Mouse (Mus musculus): Measurements from ENCODE around the gene Fen1.

Fen1 gene

DNA sequence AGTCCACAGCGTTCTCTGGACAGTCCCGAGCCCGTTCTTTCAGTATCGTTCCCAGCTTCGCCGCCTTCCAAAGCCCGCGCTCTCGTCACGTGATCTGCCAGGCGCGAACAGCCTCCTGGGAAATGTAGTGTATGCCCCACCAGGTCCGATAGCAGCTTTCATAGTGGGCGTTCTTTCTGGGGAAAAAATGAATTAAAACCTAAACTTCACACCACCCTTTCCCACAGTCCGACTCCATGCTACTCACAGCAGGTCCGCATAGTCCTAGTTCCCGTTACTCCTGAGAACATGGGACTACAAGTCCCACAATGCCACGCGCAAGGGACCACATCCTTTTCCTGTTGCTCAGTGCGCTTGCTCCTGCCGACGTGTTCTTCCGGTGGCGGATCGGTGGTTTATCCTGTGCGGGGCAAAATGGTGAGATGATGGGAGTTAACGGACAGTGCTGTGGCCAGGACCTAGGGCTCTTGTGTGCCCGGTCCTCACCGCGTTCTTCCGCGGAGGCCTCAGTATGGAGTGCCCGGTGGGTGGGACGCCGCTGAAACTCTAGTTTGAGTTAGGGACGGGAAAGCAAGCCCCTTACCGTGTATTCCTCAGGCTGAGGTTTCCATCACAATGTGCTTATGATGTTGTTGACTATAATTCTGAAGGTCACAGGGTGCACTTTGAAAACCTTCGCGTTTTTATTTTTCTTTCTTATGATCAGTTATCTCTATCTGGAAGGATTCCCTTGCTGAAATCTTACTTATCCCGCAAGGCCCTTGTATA, at the start of gene Fen1, which contains the start of gene Tmem258:
Gene Fen1 (minus strand): TSS at position 322 of the 768 bp plus-strand sequence.
Gene Tmem258 (plus strand): TSS at position 167 of the 768 bp plus-strand sequence.
- under 1% methylated on average over 40 of the region's 40 CpGs for WGBS

DNA sequence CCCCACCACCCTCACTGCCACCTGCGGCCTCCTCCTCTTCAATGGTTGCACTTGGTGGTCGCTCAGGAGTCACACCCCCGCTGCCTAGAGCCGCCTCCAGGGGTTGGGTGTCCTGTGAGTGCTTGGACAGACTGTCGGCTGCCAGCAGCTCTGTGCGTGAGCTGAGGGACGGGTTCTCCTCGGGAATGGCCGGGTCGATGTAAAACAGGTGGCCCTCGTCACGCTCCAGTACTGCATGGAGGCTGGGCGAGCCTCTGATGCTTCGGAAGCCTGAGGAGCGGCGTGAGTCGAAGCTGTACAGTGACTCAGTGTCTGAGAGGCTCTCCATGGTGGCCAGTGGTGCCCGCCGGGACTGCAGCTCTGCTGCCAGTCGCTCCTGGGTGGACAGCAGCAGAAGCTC, 44.2 kb upstream of the Fen1 start:
- 66% methylated on average over 20 of the region's 20 CpGs for WGBS

DNA sequence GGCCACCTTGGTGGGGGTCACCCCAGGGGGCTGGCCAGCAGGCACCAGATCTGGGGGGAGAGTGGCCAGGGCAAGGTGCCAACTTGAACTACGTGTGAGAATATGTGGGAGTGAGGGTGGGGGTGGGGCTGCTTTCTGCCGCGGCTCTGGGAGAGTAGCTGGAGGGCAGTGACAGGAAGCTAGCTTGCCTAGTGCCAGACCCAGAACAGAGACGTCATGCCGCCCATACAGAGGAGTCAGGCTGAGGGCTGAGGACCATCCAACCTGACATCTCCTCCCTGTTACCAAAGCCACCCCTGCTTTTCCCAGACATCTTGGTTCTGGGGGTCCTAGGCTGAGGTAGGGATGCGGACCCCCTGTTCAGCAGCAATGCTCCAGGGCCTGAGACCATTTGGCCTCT, 43.2 kb upstream of the Fen1 start:
- WGBS, result 30% methylated on average over 6 of the region's 6 CpGs

DNA sequence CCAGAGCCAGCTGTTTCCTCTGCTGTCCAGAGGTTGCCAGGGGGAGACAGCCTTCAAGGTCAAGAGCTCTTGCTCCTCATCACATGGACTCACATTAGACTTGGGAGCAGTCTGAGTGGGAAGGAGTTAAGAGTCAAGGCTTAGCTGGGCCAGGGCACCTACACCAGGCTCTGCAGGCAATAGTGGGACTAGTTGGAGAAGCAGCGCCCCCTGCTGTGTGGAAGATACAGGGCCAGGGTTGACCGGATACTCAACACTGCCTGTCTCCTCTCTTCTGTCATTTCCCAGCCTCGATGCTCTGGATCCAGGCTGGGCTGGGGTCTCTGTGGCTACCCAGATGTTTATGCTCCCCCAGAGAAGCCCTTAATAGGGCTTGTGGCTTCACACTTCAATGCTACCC, 40.2 kb upstream of the Fen1 start:
- 31% methylated on average over 3 of the region's 3 CpGs for WGBS

DNA sequence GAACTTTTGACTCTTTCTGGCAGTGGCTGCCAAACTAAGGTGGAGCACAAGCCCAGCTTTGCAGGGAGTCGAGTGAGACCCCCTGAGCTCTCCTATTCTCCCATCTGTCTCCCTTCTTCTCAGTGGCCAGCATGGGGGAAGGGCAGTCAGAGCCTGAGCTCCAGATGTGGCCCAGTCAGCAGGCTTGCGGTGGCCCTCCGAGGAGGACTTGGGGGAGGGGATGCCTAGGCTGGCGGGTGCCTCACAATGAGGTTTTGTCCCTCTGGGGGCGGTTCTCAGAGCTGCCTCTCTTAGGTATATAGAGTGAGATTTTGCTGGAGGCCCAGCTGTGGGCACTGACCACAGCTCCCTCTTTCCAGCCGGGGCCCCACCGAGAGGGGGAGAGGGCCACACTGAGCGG, 38.9 kb upstream of the Fen1 start:
- WGBS, result 19% methylated on average over 8 of the region's 8 CpGs

DNA sequence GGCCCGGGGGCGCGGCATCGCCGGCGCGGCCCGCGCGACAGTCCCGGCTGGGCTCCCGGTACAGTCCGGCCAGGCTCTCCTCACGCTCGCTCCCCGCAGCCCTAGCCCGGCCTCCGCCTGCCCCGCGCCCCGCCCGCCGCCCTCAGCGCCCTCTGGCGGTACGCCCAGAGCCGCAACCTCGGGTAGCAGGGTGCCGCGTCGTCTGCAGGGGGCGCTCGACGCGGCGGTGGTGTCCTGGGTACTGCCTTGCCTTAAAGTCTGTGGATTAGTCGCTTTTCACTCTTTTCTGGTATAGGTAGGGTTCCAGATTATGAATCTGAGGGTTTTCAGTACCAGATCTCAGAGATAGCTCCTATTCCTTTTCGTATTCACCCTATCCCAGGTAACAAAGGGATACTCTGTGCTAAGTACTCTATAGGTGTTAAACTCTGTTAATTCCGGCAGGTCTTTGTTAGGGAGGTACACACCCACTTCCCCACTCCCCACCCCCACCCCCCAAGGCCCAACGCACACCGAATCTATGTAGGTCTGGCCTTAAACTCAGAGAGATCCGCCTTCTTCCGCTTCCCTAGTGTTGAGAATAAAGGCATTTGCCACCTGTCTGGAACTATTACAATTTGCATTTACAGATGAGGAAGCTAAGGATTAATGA, 36.8 kb upstream of the Fen1 start, which contains the start of gene Myrf:
Gene Myrf (minus strand): TSS at position 95 of the 652 bp plus-strand sequence.
- 8% methylated on average over 43 of the region's 43 CpGs for WGBS

DNA sequence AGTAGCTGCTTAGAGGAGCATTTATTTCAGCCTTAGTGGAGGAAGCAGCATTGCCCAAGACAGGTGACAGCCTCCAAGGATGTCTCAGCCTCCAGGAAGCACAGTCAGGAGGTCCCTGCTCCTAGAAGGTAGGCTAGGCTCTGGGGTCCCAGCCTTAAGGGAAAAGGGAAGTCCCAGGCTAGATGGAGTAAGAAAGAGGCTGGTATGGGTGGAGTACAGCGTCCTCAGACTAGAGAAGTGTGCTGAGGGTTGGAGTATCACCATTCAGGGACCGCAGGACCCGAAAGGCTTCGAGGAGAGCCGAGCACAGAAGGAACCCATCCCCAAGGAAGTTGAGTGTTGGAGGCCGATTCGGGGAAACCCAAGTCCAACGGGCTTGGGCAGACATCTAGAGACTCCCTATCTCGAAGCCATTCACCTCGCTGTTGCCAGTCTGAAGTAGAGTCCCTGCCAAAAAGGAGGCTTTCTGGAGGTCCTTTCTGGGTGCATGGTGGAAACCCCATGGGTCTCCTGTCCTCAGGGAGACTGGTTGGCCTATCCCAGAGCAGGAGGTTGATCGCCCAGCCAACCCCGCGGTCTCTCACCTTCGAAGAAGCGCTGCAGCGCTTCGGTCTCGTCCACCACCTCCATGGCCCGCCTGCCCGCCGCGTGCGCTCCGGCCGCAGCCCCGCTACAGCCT, 36.1 kb upstream of the Fen1 start:
- WGBS, result 10% methylated on average over 26 of the region's 26 CpGs

DNA sequence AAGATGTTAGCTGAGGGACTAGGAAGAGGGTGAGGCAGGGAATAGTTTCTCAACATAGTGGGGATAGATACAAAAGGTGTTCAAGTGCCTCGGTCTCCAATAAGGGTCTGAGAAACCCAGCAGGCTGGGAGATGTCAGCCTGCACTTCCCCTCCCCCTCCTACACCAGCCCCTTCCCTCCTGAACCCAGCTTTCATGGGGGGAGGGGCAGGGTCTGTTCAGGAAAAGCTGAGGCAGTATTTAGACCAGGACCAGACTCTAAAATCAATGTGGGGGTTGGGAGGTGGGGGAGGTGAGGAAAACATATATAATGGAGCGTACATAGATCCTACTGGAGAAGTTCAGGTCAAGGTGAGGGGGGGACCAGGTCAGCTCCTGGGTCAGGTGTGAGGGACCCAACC, 35.5 kb upstream of the Fen1 start:
- WGBS, result 54% methylated on average over 2 of the region's 2 CpGs

DNA sequence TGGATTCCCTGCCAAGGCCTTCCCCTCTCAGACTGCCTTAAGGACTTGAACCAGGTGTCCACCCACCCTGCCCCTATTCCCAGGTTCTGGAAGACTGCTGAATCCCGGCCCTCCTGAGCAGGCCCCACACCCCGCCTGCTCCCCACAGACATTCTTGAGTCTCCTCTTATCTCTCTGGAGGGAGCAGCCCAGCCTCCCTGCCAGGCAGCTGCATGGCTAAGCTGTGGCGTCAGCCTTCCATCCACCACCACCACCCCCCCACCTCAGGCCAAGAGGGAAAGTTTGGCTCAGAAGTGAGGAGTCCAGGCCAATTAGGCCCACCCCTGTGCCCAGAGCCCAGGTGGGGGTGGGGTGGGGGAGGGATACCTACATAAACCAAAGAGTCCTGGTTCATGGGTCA, 34.5 kb upstream of the Fen1 start:
- WGBS, result 80% methylated on average over 3 of the region's 3 CpGs

DNA sequence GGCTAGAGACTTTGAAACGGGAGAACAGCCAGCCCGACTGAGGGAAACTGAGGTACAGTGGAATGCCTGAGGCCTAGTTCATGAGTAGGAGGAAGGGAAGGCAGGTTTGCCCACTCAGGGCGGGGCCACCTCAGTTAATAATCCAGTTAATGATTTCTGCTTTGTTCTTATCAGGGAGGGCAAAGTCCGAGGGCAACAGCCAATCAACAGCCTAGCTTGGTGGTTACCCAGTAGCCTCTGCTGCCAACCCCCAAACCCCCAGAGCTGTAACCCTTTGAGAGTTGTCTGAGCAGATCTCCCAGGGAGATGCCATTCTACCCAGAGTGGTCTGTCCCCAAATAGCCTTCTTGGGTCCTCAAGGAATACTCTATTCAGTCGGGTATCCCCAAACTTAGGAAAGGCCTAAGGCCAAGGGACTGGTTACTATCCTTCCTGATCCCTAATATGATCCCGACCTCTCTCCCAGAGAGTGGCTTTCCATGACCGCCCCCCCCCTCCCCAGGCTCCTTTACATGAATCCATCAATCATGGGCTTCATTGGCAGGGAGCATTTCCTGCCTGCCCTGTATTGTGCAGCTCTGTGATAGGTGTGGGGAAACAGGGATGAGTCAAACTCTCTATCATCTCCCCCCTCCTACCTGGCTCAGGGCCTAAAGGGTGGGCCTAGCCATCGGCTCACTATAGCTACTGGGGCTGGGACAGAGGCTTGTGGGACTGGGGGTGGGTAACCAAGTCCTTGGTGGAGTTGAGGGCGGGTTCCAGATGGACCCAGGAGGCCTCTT, 32.0 kb upstream of the Fen1 start:
- WGBS, result 82% methylated on average over 9 of the region's 9 CpGs

DNA sequence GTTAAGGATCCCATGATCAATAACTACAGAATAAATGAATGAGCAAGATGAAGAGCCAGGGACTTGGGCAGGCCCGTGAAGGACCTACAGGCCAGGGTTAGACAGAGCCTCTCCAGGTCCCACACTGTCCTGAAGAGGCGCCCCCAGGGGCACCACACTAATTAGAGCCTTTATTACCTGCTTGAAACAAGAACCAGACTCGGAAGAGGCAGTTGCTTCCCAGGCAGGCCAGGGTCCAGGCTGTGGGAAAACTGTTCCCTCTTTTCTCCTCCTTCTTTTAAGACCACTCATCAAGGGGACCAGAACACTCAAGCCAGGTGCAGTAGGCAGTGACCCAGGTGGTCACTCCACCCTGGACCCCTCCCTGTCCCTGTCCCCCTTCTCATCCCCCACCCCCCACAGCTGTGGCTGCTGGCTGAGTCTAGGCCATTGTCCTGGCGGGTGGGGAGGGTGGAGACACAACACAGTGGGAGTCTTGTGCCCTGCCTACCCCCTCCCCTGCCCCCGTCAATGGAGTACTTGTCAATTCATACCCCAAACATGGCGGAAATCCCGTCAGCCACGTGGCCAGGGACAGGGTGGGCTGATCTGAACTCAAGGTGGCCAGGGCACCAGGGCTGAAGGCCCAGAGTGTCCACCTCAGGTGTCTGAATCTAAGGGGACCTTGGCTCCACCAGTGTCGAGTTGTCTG, 28.5 kb upstream of the Fen1 start:
- 64% methylated on average over 9 of the region's 9 CpGs for WGBS

DNA sequence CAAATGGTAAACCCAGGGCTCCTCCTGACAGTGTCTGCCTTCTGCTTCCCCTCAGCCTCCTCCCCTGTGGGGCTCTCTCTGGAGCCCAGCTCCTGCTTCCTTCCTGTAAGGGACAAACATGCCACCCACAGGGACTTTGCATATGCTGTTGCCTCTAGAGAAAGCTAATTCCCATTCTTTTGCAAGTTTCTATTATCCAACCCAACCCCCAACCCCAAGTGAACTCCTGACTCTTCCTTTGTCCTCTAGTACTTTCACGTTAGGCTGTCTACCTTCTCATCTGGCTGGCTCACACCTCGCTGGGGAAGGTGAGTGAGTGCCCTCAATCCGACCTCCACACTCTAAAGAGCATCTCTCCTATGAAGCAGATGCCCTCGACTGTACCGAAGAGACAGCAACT, 27.9 kb upstream of the Fen1 start:
- 59% methylated on average over 5 of the region's 5 CpGs for WGBS

DNA sequence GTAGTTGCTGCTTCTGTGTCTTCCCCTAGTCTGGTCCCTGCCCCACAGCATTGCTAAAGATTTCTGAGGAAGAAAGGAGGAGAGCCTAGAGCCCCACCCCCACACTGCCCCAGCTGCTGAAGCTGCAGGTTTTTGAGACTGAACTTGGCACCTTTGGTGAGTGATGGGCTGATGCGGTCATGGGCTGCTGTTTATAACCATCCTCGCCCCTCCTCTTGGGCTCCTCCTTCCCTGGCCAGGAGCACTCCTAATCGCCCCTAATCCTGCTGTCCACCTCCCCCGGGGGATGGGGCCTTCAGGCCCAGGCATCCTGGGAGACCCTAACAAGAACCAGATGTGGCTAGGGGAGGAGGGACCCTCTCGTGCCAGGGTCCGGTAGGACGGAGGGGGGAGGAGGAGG, 27.0 kb upstream of the Fen1 start:
- 15% methylated on average over 7 of the region's 7 CpGs for WGBS

DNA sequence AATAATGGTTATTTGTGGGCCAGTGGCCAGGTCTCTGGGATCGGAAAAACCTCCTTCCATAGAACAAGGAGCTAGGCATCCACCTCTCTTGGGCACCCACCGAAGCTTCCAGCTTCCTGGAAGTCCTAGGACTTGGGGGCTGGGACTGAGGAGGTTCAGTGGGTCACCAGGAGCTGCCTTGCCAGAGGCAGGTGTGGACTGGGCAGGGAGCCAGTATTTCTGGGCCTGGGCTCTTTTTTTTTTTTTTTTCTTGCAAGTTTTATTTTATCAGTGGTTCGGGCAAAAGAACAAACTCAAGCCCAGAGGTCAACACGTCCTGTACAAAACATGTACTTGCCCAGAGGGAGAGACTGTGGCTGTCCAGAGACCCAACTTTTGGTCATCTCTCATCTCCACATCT, 21.8 kb upstream of the Fen1 start:
- WGBS, result 75% methylated on average over 4 of the region's 4 CpGs

DNA sequence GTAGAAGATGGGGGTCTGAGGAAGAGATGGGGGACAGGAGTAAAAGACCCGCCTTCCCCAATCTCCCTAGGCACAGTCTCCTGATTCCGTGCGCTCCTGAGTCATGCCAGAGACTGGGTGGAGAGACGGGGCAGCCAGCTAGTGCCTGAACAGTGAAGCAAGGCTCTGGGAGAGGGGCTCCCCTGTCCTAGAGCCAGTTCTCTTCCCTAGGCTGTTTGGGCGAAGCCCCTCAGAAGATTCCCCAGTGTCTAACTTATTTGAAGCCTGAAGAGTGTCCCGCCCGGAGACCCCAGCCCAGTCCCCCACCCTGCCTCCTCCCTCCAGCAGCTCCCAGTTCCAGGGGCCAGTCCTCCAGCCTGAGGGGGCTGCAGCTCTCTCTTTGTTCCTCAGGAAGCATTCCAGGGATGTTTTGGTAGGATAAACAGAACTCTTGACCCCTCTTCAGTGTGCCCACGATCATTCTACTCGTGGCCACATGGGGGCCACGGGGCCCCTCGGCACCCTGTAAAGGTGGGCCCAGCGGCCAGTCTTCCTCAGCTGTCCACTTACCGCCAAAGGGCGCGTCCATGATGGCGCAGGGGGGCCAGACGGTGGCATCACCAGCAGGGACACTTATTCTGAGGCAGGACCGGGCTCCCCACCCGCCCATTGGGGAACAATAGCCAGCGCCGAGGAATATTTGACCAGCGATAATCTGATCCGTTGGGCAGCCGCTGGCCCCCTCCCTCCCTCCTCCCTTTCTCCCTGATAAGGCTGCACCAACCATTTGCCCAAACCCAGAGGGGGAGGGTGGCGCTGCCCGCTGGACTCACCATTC, 20.9 kb upstream of the Fen1 start:
- 49% methylated on average over 26 of the region's 26 CpGs for WGBS

DNA sequence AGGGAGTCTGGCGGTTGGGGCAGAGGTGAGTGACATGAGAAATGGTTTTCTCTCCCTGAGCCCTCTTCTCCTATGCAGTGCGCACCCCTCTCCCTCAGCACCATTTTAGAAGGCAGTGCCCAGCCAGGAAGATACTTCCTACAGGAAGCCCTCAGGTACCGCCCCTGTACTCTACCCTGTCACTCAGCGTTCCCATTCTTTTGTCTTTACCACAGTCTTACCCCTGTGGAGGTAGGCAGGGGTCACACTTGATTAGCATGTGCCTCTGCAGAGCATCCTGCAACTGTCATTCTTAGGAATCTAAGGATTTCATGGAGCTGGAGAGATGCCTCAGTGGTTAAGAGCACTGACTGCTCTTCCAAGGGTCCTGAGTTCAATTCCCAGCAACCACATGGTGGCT, 19.6 kb upstream of the Fen1 start:
- 82% methylated on average over 4 of the region's 4 CpGs for WGBS

DNA sequence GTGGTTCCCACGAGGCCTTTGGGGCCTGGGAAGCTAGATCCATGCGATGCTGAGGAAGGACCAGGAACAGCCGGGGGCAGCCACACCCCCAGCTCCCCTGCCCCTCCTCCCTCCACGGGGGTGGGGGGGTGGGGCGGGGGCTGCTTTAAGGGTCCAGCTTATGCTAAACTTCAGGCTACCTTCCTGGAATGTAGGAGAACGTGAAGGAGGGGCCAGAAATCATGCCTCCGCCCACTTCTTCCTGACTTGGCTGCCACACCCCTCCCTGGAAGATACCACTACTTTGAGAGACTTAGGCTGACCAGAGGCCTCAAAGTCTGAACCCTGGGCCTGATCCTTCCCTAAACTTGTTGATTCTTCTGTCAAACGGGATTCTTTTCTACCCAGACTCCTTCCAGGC, 18.7 kb upstream of the Fen1 start:
- WGBS, result 62% methylated on average over 8 of the region's 8 CpGs

DNA sequence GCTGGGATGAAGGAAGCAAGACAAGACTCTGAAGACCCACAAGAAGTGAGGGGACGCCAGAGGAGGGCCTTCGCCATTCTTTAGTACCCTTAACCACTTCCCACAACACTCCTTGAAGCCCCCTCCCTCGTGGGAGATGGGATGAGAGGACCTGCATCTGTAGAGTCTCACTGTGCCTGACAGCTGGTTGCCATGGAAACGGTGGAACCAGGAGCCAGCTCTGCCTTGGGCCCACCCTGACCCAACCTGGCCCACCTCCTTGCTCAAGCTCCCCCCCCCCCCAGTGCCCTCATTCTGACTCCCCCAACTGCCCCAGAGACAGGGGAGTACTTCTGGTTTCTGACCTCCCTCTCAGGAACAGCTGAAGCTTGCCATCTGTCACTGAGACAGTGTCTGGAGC, 17.6 kb upstream of the Fen1 start:
- 71% methylated on average over 4 of the region's 4 CpGs for WGBS

DNA sequence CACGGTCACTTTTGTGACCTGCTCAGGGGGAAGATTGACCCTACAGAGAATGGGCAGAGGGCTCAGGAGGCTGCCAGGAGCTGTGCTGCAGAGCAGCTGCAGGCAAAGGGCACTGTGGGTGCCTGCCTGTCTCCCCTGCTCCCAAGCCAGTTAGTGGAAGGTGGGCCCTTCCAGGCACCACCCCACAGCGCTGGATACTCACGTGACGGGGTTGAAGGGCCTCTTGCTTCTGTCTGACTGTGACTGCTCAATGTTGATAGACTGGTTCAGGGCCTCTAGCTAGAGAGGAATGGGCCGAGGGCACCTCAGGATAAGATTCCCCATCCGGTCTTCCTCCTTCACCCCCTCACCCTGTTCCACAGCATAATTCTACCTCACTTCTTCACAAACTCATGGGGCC, 15.6 kb upstream of the Fen1 start:
- 82% methylated on average over 6 of the region's 6 CpGs for WGBS

DNA sequence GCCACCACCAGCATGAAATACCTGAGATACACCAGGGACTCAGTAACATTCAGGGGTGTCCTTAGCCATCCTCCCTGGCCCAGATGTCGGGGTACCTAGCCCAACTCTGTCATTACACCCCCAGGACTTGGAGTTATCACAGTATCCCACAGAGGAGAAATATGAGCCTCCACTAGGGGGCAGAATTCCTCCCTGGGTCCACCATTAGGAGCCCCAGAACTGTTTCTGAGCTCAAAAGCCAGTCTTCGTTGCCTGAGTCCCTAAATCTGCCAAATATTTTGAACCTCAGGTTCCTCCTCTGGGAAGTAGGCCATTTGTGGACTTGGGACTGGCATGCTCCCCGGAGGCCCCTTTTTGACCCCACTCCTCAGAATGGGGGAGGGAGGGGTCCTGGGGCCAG, 15.1 kb upstream of the Fen1 start:
- 31% methylated on average over 3 of the region's 3 CpGs for WGBS

DNA sequence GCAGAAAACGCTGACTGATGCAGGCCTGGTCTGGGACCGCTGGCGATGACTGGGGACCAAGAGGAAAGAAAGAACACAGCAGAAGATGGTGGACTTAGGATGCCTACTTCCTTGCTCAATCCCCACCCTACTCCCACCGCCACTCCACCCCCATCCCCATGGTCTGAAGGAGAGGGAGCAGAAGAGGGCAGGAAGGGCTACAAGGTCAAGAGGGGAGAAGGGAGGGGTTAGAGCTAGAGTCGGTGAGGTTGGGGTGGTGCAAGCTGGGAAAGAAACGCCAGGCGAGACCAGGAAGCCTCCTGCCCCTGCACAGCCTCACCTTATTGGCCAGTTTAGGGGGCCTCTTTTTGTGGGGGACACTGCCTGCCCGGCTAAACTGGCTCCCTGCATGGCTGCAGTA, 12.1 kb upstream of the Fen1 start:
- 89% methylated on average over 8 of the region's 8 CpGs for WGBS
